Comparison of ENCODE assay signal across 20 mouse cellular contexts in genomic region chr14:34919221-34919620, GRCm38 (mm10).
DNase-seq lines count a peak whose midpoint lies in the region; ATAC-seq and TF ChIP-seq lines count a peak whose summit lies in the region.
"Had no signal": no experiment of that assay in that cellular context is flagged by ENCODE, and none has a peak within 500 bp of the region (broad histone marks: within the 10 kb centered on the region; RNA-seq: fewer than 3 reads in every experiment).

No protein-coding gene starts in this region.

- intact Hi-C loops in gastrocnemius, postnatal 36 days (cut with DNase I), result no loop called here
- intact Hi-C loops in left cerebral cortex, postnatal 14 days (cut with DNase I), result no loop called here

- H3K27ac ChIP-seq in forebrain, embryonic 13.5 days, result 0 out of 2 replicates have a peak overlapping the region, but pooled peaks have one; percentile 2
- no peak overlapping the region for H3K27ac ChIP-seq in forebrain, embryonic 12.5 days
- 0 out of 2 replicates have a peak overlapping the region, but pooled peaks have one; percentile 12 for H3K27ac ChIP-seq in forebrain, embryonic 15.5 days (replicated peaks)
- H3K27ac ChIP-seq in forebrain, embryonic 11.5 days (ENCODE audit: low read depth, low read length), result no peak overlapping the region
- no peak overlapping the region for H3K27ac ChIP-seq in ES-E14 (ENCODE audit: insufficient read depth, low read depth, low read length, poor library complexity, severe bottlenecking)
- peak overlapping the region; percentile 36 for H3K27ac ChIP-seq in forebrain, embryonic 16.5 days (ENCODE audit: low read length)
- H3K27ac ChIP-seq: embryonic facial prominence, embryonic 10.5 days; embryonic facial prominence, embryonic 12.5 days had no signal

- H3K36me3 ChIP-seq in forebrain, embryonic 13.5 days (ENCODE audit: poor library complexity, severe bottlenecking), result no peaks in the 10 kb centered on the region
- H3K36me3 ChIP-seq in forebrain, embryonic 12.5 days (replicated peaks), result no peaks in the 10 kb centered on the region
- H3K36me3 ChIP-seq in forebrain, embryonic 15.5 days, result no peaks in the 10 kb centered on the region
- no peaks in the 10 kb centered on the region for H3K36me3 ChIP-seq in forebrain, embryonic 11.5 days (ENCODE audit: control insufficient read depth, insufficient read depth, low read length)
- no peaks in the 10 kb centered on the region for H3K36me3 ChIP-seq in ES-E14 (ENCODE audit: control insufficient read depth, insufficient read depth, low read length, poor library complexity, severe bottlenecking)
- no peaks in the 10 kb centered on the region for H3K36me3 ChIP-seq in forebrain, embryonic 16.5 days (ENCODE audit: control insufficient read depth, insufficient read depth)
- H3K36me3 ChIP-seq: embryonic facial prominence, embryonic 10.5 days; embryonic facial prominence, embryonic 12.5 days had no signal

- no peak overlapping the region for H3K4me2 ChIP-seq in forebrain, embryonic 13.5 days
- no peak overlapping the region for H3K4me2 ChIP-seq in forebrain, embryonic 12.5 days
- no peak overlapping the region for H3K4me2 ChIP-seq in forebrain, embryonic 15.5 days (replicated peaks)
- H3K4me2 ChIP-seq in forebrain, embryonic 11.5 days (ENCODE audit: low read depth, low read length, severe bottlenecking), result no peak overlapping the region
- no peak overlapping the region for H3K4me2 ChIP-seq in forebrain, embryonic 16.5 days (ENCODE audit: low read length)
- H3K4me2 ChIP-seq: embryonic facial prominence, embryonic 12.5 days had no signal

- H3K4me3 ChIP-seq in forebrain, embryonic 13.5 days, result no peak overlapping the region
- H3K4me3 ChIP-seq in forebrain, embryonic 12.5 days (replicated peaks), result no peak overlapping the region
- no peak overlapping the region for H3K4me3 ChIP-seq in forebrain, embryonic 15.5 days
- no peak overlapping the region for H3K4me3 ChIP-seq in forebrain, embryonic 11.5 days (ENCODE audit: low read depth, low read length)
- no peak overlapping the region for H3K4me3 ChIP-seq in ES-E14 (ENCODE audit: insufficient read depth in 1 of 2, low read depth in 1 of 2, low read length in 2 of 2, poor library complexity in 1 of 2, severe bottlenecking in 1 of 2)
- H3K4me3 ChIP-seq in forebrain, embryonic 16.5 days (replicated peaks; ENCODE audit: low read length), result no peak overlapping the region
- H3K4me3 ChIP-seq: embryonic facial prominence, embryonic 10.5 days; embryonic facial prominence, embryonic 12.5 days had no signal

- no peak for DNase-seq in forebrain, embryonic 11.5 days (ENCODE audit: low spot score)
- no peak for DNase-seq in ES-E14 (ENCODE audit: low read depth, low spot score)
- DNase-seq in gastrocnemius, postnatal 36 days, result no peak
- DNase-seq in left cerebral cortex, postnatal 14 days (ENCODE audit: low spot score in 2 of 2), result no peak
- DNase-seq: adrenal gland, adult 2 months; adrenal gland, postnatal 10 days; adrenal gland, postnatal 25 days; B cell, adult 2 months; cerebellum, adult 11-12 months; cerebellum, adult 2 months; cerebellum, adult 9-10 months; cerebellum, postnatal 10 days; cerebellum, postnatal 25 days had no signal

- H3K9me3 ChIP-seq in forebrain, embryonic 13.5 days (replicated peaks), result no peaks in the 10 kb centered on the region
- H3K9me3 ChIP-seq in forebrain, embryonic 12.5 days, result no peaks in the 10 kb centered on the region
- no peaks in the 10 kb centered on the region for H3K9me3 ChIP-seq in forebrain, embryonic 15.5 days
- no peaks in the 10 kb centered on the region for H3K9me3 ChIP-seq in forebrain, embryonic 11.5 days (ENCODE audit: control insufficient read depth, low read length)
- no peaks in the 10 kb centered on the region for H3K9me3 ChIP-seq in ES-E14 (ENCODE audit: control insufficient read depth, insufficient read depth, low read depth, low read length)
- no peaks in the 10 kb centered on the region for H3K9me3 ChIP-seq in forebrain, embryonic 16.5 days (ENCODE audit: control insufficient read depth, low read length)
- H3K9me3 ChIP-seq: embryonic facial prominence, embryonic 10.5 days; embryonic facial prominence, embryonic 12.5 days had no signal

- in situ Hi-C loops in ES-E14 (cut with MboI; ENCODE audit: low sequenced_read_pairs in 2 of 2, unreplicated experiment in 2 of 2), result no loop called here

- H3K9ac ChIP-seq in forebrain, embryonic 13.5 days, result no peak overlapping the region
- no peak overlapping the region for H3K9ac ChIP-seq in forebrain, embryonic 12.5 days
- H3K9ac ChIP-seq in forebrain, embryonic 15.5 days (replicated peaks), result no peak overlapping the region
- no peak overlapping the region for H3K9ac ChIP-seq in forebrain, embryonic 11.5 days (ENCODE audit: low read length)
- no peak overlapping the region for H3K9ac ChIP-seq in ES-E14 (ENCODE audit: insufficient read depth, low read depth, low read length, poor library complexity, severe bottlenecking)
- no peak overlapping the region for H3K9ac ChIP-seq in forebrain, embryonic 16.5 days (replicated peaks; ENCODE audit: low read depth, low read length)
- H3K9ac ChIP-seq: embryonic facial prominence, embryonic 12.5 days had no signal

- H3K27me3 ChIP-seq in forebrain, embryonic 13.5 days, result no peaks in the 10 kb centered on the region
- H3K27me3 ChIP-seq in forebrain, embryonic 12.5 days, result no peaks in the 10 kb centered on the region
- H3K27me3 ChIP-seq in forebrain, embryonic 15.5 days, result no peaks in the 10 kb centered on the region
- H3K27me3 ChIP-seq in forebrain, embryonic 11.5 days (ENCODE audit: control insufficient read depth, insufficient read depth, low read length), result no peaks in the 10 kb centered on the region
- no peaks in the 10 kb centered on the region for H3K27me3 ChIP-seq in forebrain, embryonic 16.5 days (replicated peaks; ENCODE audit: control insufficient read depth, insufficient read depth, low read length)
- H3K27me3 ChIP-seq: embryonic facial prominence, embryonic 12.5 days had no signal

- WGBS in forebrain, embryonic 13.5 days, result 46% methylated on average over 6 of the region's 6 CpGs
- WGBS in forebrain, embryonic 12.5 days, result 54% methylated on average over 6 of the region's 6 CpGs
- 37% methylated on average over 6 of the region's 6 CpGs for WGBS in forebrain, embryonic 15.5 days
- 70% methylated on average over 6 of the region's 6 CpGs for WGBS in forebrain, embryonic 11.5 days
- 44% methylated on average over 6 of the region's 6 CpGs for WGBS in forebrain, embryonic 16.5 days

- peak; percentile 8; the same call in 1 of the 2 replicates for ATAC-seq in forebrain, embryonic 13.5 days
- no peak for ATAC-seq in forebrain, embryonic 12.5 days (ENCODE audit: low FRiP score)
- no peak for ATAC-seq in forebrain, embryonic 15.5 days (replicated peaks)
- ATAC-seq in forebrain, embryonic 11.5 days (replicated peaks; ENCODE audit: low FRiP score), result no peak
- ATAC-seq in forebrain, embryonic 16.5 days, result 0 out of 2 replicates have a peak, but pooled peaks have one; percentile 19
- ATAC-seq: CD4-positive, CD25-positive, alpha-beta regulatory T cell, adult 4 months had no signal

- peaks cover 12% of the 10 kb centered on the region; the same call in 1 of the 2 replicates for H3K4me1 ChIP-seq in forebrain, embryonic 13.5 days
- peaks cover 10% of the 10 kb centered on the region; the same call in 1 of the 2 replicates for H3K4me1 ChIP-seq in forebrain, embryonic 12.5 days
- peaks cover 12% of the 10 kb centered on the region for H3K4me1 ChIP-seq in forebrain, embryonic 15.5 days
- H3K4me1 ChIP-seq in forebrain, embryonic 11.5 days (replicated peaks; ENCODE audit: control insufficient read depth, insufficient read depth, low read length), result no peaks in the 10 kb centered on the region
- peaks cover 0 to 3% of the 10 kb centered on the region in 2 experiments; a peak in 1 of 4 replicates for H3K4me1 ChIP-seq in ES-E14 (ENCODE audit: control insufficient read depth in 2 of 2, insufficient read depth in 2 of 2, low read length in 2 of 2, poor library complexity in 1 of 2)
- peaks cover 6% of the 10 kb centered on the region for H3K4me1 ChIP-seq in forebrain, embryonic 16.5 days (replicated peaks; ENCODE audit: control insufficient read depth, insufficient read depth, low read length)
- H3K4me1 ChIP-seq: embryonic facial prominence, embryonic 12.5 days had no signal

TF ChIP-seq in ES-E14, 5 proteins besides CTCF, POLR2A, EP300 and RAD21:
- peak; percentile 73; the same call in 1 of the 2 replicates for TF ChIP-seq MAFK (IDR thresholded peaks at IDR 0.05; ENCODE audit: insufficient read depth, low read depth, low read length)
- TF ChIP-seq ZNF384 (IDR thresholded peaks at IDR 0.05; ENCODE audit: low read depth, low read length), result no peak
- TF ChIP-seq HCFC1 (IDR thresholded peaks at IDR 0.05; ENCODE audit: borderline replicate concordance, insufficient read depth, low read length), result no peak

Comparison
In these comparisons a context has a peak if more than half of its experiments do, and no peak if none do; other contexts are left out.
1. ATAC-seq: peak in forebrain, embryonic 13.5 days (single experiment) and forebrain, embryonic 16.5 days (single experiment); none in forebrain, embryonic 12.5 days (single experiment), forebrain, embryonic 15.5 days (single experiment) and forebrain, embryonic 11.5 days (single experiment).
2. H3K27ac ChIP-seq: peak in forebrain, embryonic 13.5 days (single experiment), forebrain, embryonic 15.5 days (single experiment) and forebrain, embryonic 16.5 days (single experiment); none in forebrain, embryonic 12.5 days (single experiment), forebrain, embryonic 11.5 days (single experiment) and ES-E14 (single experiment).